Mouse (Mus musculus) cortical plate, adult 2 months (tissue): ENCODE results near the gene Auts2.

ENCODE experiments used
- CTCF ChIP-seq: fragments of 200-500 bp; IDR thresholded peaks from 2 replicates; pipeline ENCODE4 v1.5.1; 2011; ENCODE audit warnings: mild to moderate bottlenecking, control low read depth, low read length; ENCODE audit not compliant: insufficient read depth; ENCODE audit errors: extremely low read depth
- POLR2A ChIP-seq: fragments of 200-500 bp; IDR thresholded peaks from 2 replicates; pipeline ENCODE4 v1.6.1; 2011; ENCODE audit warnings: mild to moderate bottlenecking, low read length, control low read depth; ENCODE audit not compliant: insufficient read depth; ENCODE audit errors: extremely low read depth

- TF ChIP-seq CTCF (no peak), POLR2A (no peak)
These were observed 698.7 kb downstream of the Auts2 start for GRCm38 (mm10) chr5:131844519-131844800.
